Mouse (Mus musculus) large intestine, adult 2 months (tissue): ENCODE results near the gene Cand2. TPM values are rescaled to one million over a fixed set of nuclear protein-coding genes. Genes with fewer than 3 reads are reported as not detected.

Experiments
- polyA plus RNA-seq: library from polyadenylated mRNA; depleted of rRNA; stranded (reverse); fragments of >200 nt; gene quantifications from 2 replicates; pipeline ENCODE4 v1.2.3, GENCODE M21; 2012; rRNA removed

Gene Cand2
- polyA plus RNA-seq, 1 experiment = 2.9 TPM

Other genes with a start within 250 kb of the Cand2 start
- 3.8 and 4.1 TPM in 2 replicates for gene Tsen2, start 229.9 kb upstream of the Cand2 start, polyA plus RNA-seq
- gene Mkrn2os, start 182.0 kb upstream of the Cand2 start, polyA plus RNA-seq = 116 and 141 TPM in 2 replicates
- 35.6 and 51.8 TPM in 2 replicates for gene Mkrn2, start 172.6 kb upstream of the Cand2 start, polyA plus RNA-seq
- 99.1 and 126 TPM in 2 replicates for gene Raf1, start 97.9 kb upstream of the Cand2 start, polyA plus RNA-seq
- 0.22 and 0.37 TPM in 2 replicates for gene Tmem40, start 12.1 kb upstream of the Cand2 start, polyA plus RNA-seq
- gene Rpl32, start 34.2 kb downstream of the Cand2 start, polyA plus RNA-seq = 880 and 963 TPM in 2 replicates
- gene Efcab12, start 63.9 kb downstream of the Cand2 start, polyA plus RNA-seq = 0.04 and 0.12 TPM in 2 replicates
- gene Mbd4, start 78.8 kb downstream of the Cand2 start, polyA plus RNA-seq = 1.6 and 2.4 TPM in 2 replicates
- gene Ift122, start 78.9 kb downstream of the Cand2 start, polyA plus RNA-seq = 3.7 and 3.9 TPM in 2 replicates
- 0.12 and 0.22 TPM in 2 replicates for gene Rho, start 157.2 kb downstream of the Cand2 start, polyA plus RNA-seq
- not detected in 2 replicates for gene H1foo, start 170.4 kb downstream of the Cand2 start, polyA plus RNA-seq
- gene Plxnd1, start 220.5 kb downstream of the Cand2 start, polyA plus RNA-seq = 12.9 and 20.1 TPM in 2 replicates